Mouse (Mus musculus) stomach, postnatal 0 days (tissue): ENCODE measurements around the gene Rad18. TPM values are rescaled to one million over a fixed set of nuclear protein-coding genes. Genes with fewer than 3 reads are reported as not detected.

ENCODE experiments used
- ATAC-seq: fragments of 200-750 bp; cut with Nextera tagmentation; 2 replicates; pipeline ENCODE4 v1.8.0; 2017; ENCODE audit not compliant: low FRiP score, low TSS enrichment
- DNase-seq: peaks from one replicate; pipeline ENCODE4 v3.0.0-alpha.2; 2016; ENCODE audit warnings: low spot score
- H3K27ac ChIP-seq: fragments of 300-500 bp; sonication (generic); replicated peaks from 2 replicates; pipeline ENCODE4 v1.5.1; 2014; ENCODE audit warnings: mild to moderate bottlenecking, control low read depth
- H3K27me3 ChIP-seq: fragments of 300-500 bp; sonication (generic); 2 replicates; pipeline ENCODE4 v1.6.1; 2014; ENCODE audit warnings: low read length; ENCODE audit not compliant: control insufficient read depth, insufficient read depth
- H3K36me3 ChIP-seq: fragments of 300-500 bp; sonication (generic); 2 replicates; pipeline ENCODE4 v1.6.1; 2014; ENCODE audit warnings: low read length, mixed read lengths; ENCODE audit not compliant: control insufficient read depth, insufficient read depth
- H3K4me1 ChIP-seq: fragments of 300-500 bp; sonication (generic); replicated peaks from 2 replicates; pipeline ENCODE4 v1.6.1; 2014; ENCODE audit warnings: antibody characterized with exemption; ENCODE audit not compliant: control insufficient read depth, insufficient read depth
- H3K4me2 ChIP-seq: fragments of 300-500 bp; sonication (generic); replicated peaks from 2 replicates; pipeline ENCODE4 v1.6.1; 2014; ENCODE audit warnings: low read depth, mild to moderate bottlenecking, control low read depth, moderate library complexity
- H3K4me3 ChIP-seq: fragments of 300-500 bp; sonication (generic); 2 replicates; pipeline ENCODE4 v1.5.1; 2014; ENCODE audit warnings: low read depth, low read length, control low read depth
- H3K9ac ChIP-seq: fragments of 300-500 bp; sonication (generic); 2 replicates; pipeline ENCODE4 v1.6.1; 2014; ENCODE audit warnings: mild to moderate bottlenecking, low read length, control low read depth, mixed read lengths
- H3K9me3 ChIP-seq: fragments of 300-500 bp; sonication (generic); 2 replicates; pipeline ENCODE4 v1.6.1; 2016; ENCODE audit warnings: low read length; ENCODE audit not compliant: control insufficient read depth
- CTCF ChIP-seq: IDR thresholded peaks from 2 replicates; pipeline ENCODE4 v1.5.1; 2016; ENCODE audit warnings: antibody characterized with exemption, low read depth, mild to moderate bottlenecking, moderate library complexity
- EP300 ChIP-seq: optimal IDR thresholded peaks from 2 replicates; pipeline ENCODE3; 2016; ENCODE audit warnings: antibody characterized with exemption
- WGBS: fragments of 180-500 bp; shearing (Covaris S2); extraction: QIAGEN DNeasy Blood & Tissue Kit; methylation state at CpG from one replicate; pipeline ENCODE4 v1.1.7; 2014; 5-methylcytosine and 5-hydroxymethylcytosine counted together
- polyA plus RNA-seq: library from polyadenylated mRNA; unstranded; fragments of >200 nt; fragmentation: Nextera tagmentation; extraction: Ambion mirVana; gene quantifications from 2 replicates; pipeline ENCODE4 v1.2.1, GENCODE M21; 2015

Rad18 gene
- polyA plus RNA-seq, 1 experiment from 2014 or later, result 12.9 TPM

GRCm38 (mm10) chr6:112735054-112735453 lies 38.6 kb upstream of the Rad18 start:
- H3K4me1 ChIP-seq, result no peaks in the 10 kb centered on the region
- TF ChIP-seq CTCF (no peak), EP300 (no peak)
- no peak overlapping the region for H3K4me2 ChIP-seq
- ATAC-seq (no peak), DNase-seq (no peak)
- H3K9ac ChIP-seq, result no peak overlapping the region
- no peak overlapping the region for H3K27ac ChIP-seq
- H3K9me3 ChIP-seq, result no peaks in the 10 kb centered on the region
- no peaks in the 10 kb centered on the region for H3K27me3 ChIP-seq
- 85% methylated on average over 2 of the region's 2 CpGs for WGBS
- H3K4me3 ChIP-seq, result no peak overlapping the region
- peaks cover 5% of the 10 kb centered on the region; the same call in 1 of the 2 replicates for H3K36me3 ChIP-seq

DNA sequence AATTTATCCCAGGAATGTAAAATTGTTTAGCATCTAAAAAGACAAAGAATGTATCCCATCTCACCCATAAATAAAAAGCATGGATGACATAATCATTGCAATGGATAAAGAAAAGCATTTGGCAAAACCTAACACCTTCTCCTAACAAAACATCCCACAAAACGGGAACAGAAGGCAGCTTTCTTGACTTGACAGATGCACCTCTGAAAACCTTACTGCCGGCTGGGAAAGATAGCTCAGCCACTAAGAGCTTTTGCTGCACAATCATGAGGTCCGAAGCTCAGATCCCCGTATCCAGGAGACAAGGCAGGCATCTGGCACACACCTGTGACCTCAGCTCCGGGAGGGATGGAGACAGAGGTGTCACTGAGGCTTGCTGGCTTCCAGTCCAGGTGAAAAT lies 37.5 kb upstream of the Rad18 start:
- H3K4me1 ChIP-seq, result no peaks in the 10 kb centered on the region
- H3K36me3 ChIP-seq, result peaks cover 5% of the 10 kb centered on the region; the same call in 1 of the 2 replicates
- no peaks in the 10 kb centered on the region for H3K27me3 ChIP-seq
- ATAC-seq (no peak), DNase-seq (no peak)
- no peak overlapping the region for H3K4me3 ChIP-seq
- TF ChIP-seq EP300, result no peak
- TF ChIP-seq CTCF, result no peak
- no peak overlapping the region for H3K9ac ChIP-seq
- H3K9me3 ChIP-seq, result no peaks in the 10 kb centered on the region
- WGBS, result 56% methylated on average over 5 of the region's 5 CpGs
- H3K4me2 ChIP-seq, result no peak overlapping the region
- no peak overlapping the region for H3K27ac ChIP-seq

- H3K27me3 ChIP-seq, result no peaks in the 10 kb centered on the region
- no peaks in the 10 kb centered on the region for H3K4me1 ChIP-seq
- H3K9ac ChIP-seq, result no peak overlapping the region
- DNase-seq (no peak), ATAC-seq (no peak)
- H3K4me3 ChIP-seq, result no peak overlapping the region
- peak; percentile 49 for TF ChIP-seq CTCF
- TF ChIP-seq EP300, result no peak
- H3K9me3 ChIP-seq, result no peaks in the 10 kb centered on the region
- H3K4me2 ChIP-seq, result no peak overlapping the region
- peaks cover 3% of the 10 kb centered on the region; the same call in 1 of the 2 replicates for H3K36me3 ChIP-seq
- H3K27ac ChIP-seq, result no peak overlapping the region
- WGBS, result 95% methylated on average over 3 of the region's 3 CpGs
Observed at GRCm38 (mm10) chr6:112732434-112732833, 35.9 kb upstream of the Rad18 start.

DNA sequence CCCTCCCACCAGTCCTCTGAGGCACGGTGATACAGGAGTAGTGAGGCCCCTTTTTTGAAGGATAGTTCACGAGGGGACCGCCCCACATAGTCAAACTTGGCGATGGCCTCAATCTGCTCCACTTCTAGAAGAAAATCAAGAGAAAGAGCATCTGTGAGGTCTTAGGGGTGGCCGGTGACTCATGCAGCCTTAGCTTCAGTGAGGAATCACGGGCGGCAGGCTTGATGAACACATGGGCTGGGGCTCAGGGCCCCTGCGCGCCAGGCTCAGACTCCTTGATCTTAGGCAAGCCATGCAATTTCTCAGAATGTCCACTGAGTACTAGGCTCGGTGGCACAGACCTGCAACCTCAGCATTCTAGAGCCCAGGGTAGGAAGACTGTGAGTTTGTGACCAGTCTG lies 34.9 kb upstream of the Rad18 start:
- Histone ChIP-seq H3K9ac (no peak overlapping the region), H3K4me1 (no peaks in the 10 kb centered on the region), H3K27me3 (no peaks in the 10 kb centered on the region), H3K9me3 (no peaks in the 10 kb centered on the region), H3K4me2 (no peak overlapping the region), H3K27ac (no peak overlapping the region), H3K36me3 (peaks cover 3% of the 10 kb centered on the region; the same call in 1 of the 2 replicates), H3K4me3 (no peak overlapping the region)
- WGBS, result 85% methylated on average over 10 of the region's 10 CpGs
- ATAC-seq (no peak), DNase-seq (no peak)
- TF ChIP-seq EP300 (no peak), CTCF (no peak)

- H3K9ac ChIP-seq, result no peak overlapping the region
- 1% methylated on average over 16 of the region's 17 CpGs for WGBS
- peak overlapping the region; percentile 28 for H3K4me2 ChIP-seq
- TF ChIP-seq EP300, result no peak
- no peak for TF ChIP-seq CTCF
- ATAC-seq (peak; percentile 93), DNase-seq (peak; percentile 88)
- no peak overlapping the region for H3K27ac ChIP-seq
- no peaks in the 10 kb centered on the region for H3K9me3 ChIP-seq
- H3K27me3 ChIP-seq, result no peaks in the 10 kb centered on the region
- H3K4me1 ChIP-seq, result no peaks in the 10 kb centered on the region
- H3K4me3 ChIP-seq, result peak overlapping the region; percentile 6; the same call in 1 of the 2 replicates
- H3K36me3 ChIP-seq, result no peaks in the 10 kb centered on the region
Observed at GRCm38 (mm10) chr6:112728760-112729422, 32.4 kb upstream of the Rad18 start.

DNA sequence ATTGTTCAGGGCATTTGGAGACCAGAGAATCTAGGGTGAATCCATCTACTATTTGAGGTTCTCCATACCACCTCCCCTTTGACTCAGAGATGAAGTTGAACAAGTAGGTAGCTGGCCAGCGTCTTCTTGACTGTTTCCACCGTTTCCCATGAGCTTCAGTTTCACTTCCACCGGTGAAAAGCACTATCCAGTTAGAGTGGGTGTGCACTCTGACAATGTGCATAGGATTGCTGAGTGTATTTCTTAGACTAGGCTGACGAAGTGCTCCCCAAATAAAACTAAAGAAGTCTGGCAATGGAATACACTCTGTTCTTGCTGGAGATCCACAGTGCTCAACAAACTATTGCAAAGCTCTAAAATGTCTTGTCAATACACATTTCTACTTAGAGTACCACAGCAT lies 29.0 kb upstream of the Rad18 start:
- Histone ChIP-seq H3K4me2 (no peak overlapping the region), H3K9ac (no peak overlapping the region), H3K4me3 (no peak overlapping the region), H3K4me1 (no peaks in the 10 kb centered on the region), H3K9me3 (no peaks in the 10 kb centered on the region), H3K27ac (no peak overlapping the region), H3K27me3 (no peaks in the 10 kb centered on the region), H3K36me3 (no peaks in the 10 kb centered on the region)
- 80% methylated on average over 4 of the region's 4 CpGs for WGBS
- no peak for TF ChIP-seq CTCF
- TF ChIP-seq EP300, result no peak
- ATAC-seq (no peak), DNase-seq (no peak)
